Mouse (Mus musculus): ENCODE data around the gene Cdk2ap2.

GRCm38 (mm10) chr19:4083316-4083715, 13.7 kb upstream of the Cdk2ap2 start:
- no peak for TF ChIP-seq CTCF (IDR thresholded peaks at IDR 0.05; ENCODE audit: low read depth)
- TF ChIP-seq EP300 (IDR thresholded peaks at IDR 0.05; ENCODE audit: low read depth) = no peak

Data from liver, embryonic 14.5 days (tissue).